Mouse (Mus musculus) layer of hippocampus, postnatal 14 days (tissue): ENCODE results near the gene Rnf166. TPM values are rescaled to one million over a fixed set of nuclear protein-coding genes. Genes with fewer than 3 reads are reported as not detected.
A peak's percentile ranks its signal among the peaks of the same experiment; 100 is the strongest.

Experiments used
- DNase-seq, 2 experiments: peaks; one replicate each; pipeline ENCODE4 v3.0.0; 2021 to 2022; ENCODE audit warnings: low spot score in 2 of 2, mixed read lengths in 1 of 2
- long read RNA-seq, 2 experiments: library from polyadenylated mRNA; stranded (forward); transcript quantifications; one replicate each; pipeline ENCODE4 v2.0.0; 2021
- total RNA-seq, 2 experiments: library from RNA; stranded (reverse); gene quantifications; 2 replicates each; pipeline ENCODE4 v1.2.3; 2021

The Rnf166 gene
- total RNA-seq, result 10 to 100 TPM; 20.0 to 23.3 TPM
- long read RNA-seq, experiment 1, transcript Rnf166-201 (6 exons, 1,783 nt), result major isoform, 11 of 18 reads
- long read RNA-seq, experiment 1, partial matches to known transcripts, result 3 of 18 reads
- long read RNA-seq, experiment 1, other reads (novel, unspliced or antisense), result 4 of 18 reads
- long read RNA-seq, experiment 2, transcript Rnf166-201 (6 exons, 1,783 nt), result major isoform, 19 of 32 reads
- long read RNA-seq, experiment 2, partial matches to known transcripts, result 8 of 32 reads
- long read RNA-seq, experiment 2, other reads (novel, unspliced or antisense), result 4 of 32 reads

DNA sequence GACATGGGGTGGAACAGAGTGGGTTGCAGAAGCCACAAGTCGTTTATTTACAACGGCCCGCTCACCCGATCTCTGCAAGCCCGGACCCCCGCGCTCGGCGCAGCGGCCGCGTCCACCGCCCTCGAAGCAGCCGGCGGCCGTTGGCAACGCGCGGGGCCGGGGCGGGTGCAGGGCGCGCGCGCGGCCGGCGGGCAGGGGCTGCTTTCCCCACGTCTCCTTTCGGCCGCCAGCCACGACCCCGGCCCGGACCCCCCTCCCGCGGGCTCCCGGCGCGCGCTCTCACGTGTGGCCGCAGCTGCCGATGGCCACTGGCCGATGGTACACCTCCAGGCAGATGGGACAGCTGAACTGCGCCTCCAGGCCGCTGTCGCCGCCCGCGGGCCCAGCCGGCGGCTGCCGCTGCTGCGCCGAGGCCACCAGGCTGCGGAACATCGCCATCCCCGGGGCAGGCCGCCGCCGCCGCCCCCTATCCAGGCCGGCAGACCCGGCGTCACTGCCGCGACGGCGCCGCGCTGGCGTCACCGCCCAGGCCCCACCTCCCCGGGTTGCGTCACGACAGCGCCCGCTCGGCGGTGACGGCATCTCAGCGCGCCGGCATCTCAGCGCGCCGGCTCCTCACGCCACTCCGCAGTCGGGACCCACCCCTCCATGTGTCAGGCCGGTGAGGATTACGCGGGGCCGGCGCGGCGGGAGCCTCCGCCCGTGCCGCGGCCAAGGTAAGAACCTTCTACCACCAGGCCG, at the start of gene Rnf166, which contains the start of gene Ctu2:
Gene Rnf166 (minus strand): TSS at position 485 of the 741 bp plus-strand sequence.
Gene Ctu2 (plus strand): TSS at position 564 of the 741 bp plus-strand sequence.
- peak; percentile 92 to 95 for DNase-seq

GRCm38 (mm10) chr8:122525004-122525403, 49.1 kb upstream of the Rnf166 start:
- no peak for DNase-seq

GRCm38 (mm10) chr8:122524506-122524905, 48.6 kb upstream of the Rnf166 start:
- DNase-seq, result no peak

- peak; percentile 26 to 29 for DNase-seq
These were observed 47.9 kb upstream of the Rnf166 start for GRCm38 (mm10) chr8:122523652-122524360.

- no peak for DNase-seq
These were observed 47.2 kb upstream of the Rnf166 start for GRCm38 (mm10) chr8:122522796-122523651.

GRCm38 (mm10) chr8:122520611-122521010, 44.7 kb upstream of the Rnf166 start:
- no peak for DNase-seq

DNA sequence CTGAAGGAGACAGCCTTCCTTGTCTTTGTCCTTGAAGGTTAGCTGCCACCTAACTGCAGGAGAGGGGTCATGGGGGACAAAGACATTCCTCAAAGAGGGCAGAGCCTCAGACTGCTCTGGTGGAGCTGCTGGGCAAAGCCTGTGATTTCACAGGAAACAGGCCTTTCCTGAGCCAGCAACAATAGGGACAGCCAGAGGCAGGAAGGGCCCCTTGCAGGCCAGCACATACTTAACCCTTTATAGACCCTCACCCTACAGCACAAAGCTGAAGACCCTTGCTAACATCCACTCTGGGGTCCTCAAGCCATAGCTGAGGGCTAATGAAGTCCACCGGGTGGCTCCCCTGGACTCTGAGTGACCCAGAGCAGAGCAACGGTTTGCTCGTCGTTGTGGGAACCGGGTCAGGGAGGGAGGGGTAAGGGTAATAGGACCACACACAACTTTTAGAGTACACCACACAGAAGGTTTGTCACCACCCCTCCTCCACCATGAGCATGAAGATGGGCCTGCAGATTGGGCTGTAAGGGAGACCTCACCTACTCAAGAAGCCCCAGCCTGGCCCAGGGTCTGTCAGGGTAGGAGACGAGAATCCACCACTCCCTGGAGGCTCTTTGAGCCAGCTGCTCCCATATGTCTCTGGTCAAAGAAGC, 41.8 kb upstream of the Rnf166 start:
- DNase-seq, result no peak

DNA sequence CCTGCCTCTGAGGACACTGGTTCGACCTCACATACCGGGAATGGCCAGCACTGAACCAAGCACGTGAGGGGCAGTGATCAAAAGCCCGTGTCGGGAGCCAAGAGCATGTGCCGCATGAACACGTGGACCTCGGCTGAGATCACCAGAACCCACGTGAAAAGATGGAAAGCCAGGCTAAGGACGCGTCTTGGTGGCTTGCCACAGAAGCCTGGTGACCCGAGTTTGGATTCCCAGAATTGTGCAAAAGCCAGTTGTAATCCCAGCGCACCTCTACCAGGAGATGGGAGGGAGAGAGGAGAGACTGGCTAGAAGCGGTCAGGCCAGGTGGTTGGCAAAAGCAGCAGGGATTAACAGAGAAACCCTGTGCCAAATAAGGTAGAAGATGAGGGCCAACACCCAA, 39.8 kb upstream of the Rnf166 start:
- DNase-seq, result no peak

DNA sequence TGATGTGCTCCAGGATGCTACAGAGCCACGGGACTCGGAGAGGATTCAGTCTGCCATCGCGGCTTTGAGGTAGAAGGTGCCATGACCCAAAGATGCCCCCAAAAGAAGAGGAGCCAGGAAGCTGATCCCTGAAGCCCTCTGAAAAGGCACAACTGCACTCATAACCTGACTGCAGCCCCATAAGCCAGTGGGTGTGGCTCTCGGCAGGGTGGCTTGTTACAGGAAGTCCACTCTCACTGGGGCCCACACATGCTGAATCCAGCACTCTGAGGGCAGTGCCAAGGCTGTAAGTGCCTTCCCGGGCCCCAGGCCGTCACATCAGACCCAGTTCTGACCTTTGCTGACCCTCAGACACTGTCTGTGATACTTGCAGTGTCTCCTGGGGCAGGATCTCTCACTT, 36.5 kb upstream of the Rnf166 start:
- DNase-seq, result no peak

GRCm38 (mm10) chr8:122511552-122511951, 35.7 kb upstream of the Rnf166 start:
- no peak for DNase-seq

GRCm38 (mm10) chr8:122500856-122501255, 25.0 kb upstream of the Rnf166 start:
- DNase-seq, result peak; percentile 75 to 80

DNA sequence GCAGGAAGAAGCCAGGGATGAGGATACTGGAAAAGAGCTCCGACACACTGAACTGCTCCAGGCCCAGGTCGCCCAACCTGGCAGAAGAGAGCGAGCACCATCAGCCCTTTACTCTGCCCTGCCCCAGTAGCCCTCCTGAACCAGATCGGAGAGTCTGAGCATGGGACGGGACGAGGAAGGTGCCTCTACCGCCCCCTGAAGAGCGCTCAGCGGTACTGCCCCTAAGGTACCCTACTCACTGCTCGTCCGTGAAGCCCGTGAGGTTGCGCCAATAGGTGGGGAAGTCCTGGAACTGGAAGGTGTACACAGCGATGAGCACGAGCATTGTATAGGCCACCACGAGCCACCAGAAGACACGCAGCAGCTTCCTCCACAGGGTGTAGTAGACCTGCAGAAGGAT, 22.0 kb upstream of the Rnf166 start:
- no peak for DNase-seq

DNA sequence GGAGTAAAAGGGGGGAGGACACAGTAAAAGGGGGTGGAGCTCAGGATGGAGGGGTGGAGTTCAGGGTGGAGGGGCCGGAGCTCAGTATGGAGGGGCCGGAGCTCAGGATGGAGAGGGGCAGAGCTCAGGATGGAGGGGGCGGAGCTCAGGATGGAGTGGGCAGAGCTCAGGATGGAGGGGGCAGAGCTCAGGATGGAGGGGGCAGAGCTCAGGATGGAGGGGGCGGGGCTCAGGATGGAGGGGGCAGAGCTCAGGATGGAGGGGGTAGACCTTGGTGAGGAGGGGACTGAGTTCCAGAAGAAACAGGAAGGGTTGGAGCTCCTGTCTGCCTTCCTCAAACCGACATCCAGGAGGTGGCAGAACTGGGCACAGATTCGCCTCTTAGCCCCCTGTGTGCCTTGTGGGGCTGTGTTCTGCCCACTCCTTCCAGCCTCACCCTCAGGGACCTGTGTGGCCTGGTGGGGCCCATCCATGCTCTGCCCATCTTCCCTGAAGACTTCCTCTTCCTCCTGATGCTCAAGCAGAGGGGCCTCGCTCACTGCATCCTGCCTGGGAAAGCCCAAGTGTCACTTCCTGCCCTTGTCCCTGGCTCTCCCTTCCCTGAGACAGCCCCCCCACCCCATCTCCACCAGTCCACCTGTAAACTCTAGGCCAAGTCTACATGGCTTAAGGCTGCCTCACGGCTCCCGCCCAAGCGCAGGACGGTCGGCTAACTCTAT, 21.3 kb upstream of the Rnf166 start:
- no peak for DNase-seq

- peak; percentile 47 to 73 for DNase-seq
These were observed 12.5 kb upstream of the Rnf166 start for GRCm38 (mm10) chr8:122488387-122488786.

- no peak for DNase-seq
These were observed 9.0 kb upstream of the Rnf166 start for GRCm38 (mm10) chr8:122484831-122485230.

DNA sequence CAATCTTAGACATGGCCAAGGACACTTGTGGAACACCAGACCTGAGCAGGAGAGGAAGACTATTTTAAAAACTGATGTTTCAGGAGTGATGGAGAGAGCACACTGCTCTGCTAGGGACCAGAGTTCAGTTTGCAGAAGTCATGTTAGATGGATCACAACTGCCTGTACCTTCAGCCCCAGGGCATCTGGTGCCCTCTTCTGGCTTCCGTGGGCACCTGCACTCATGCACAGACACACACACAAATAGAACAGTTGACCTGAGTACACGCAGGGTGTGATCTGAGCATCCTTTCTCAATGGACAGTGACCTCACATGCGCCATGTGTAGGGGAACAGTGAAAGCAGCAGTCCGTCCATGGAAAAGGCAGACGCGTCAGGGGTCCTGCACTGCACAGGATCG, 8.0 kb upstream of the Rnf166 start:
- no peak for DNase-seq

- DNase-seq, result no peak
These were observed 6.6 kb upstream of the Rnf166 start for GRCm38 (mm10) chr8:122482448-122482847.

DNA sequence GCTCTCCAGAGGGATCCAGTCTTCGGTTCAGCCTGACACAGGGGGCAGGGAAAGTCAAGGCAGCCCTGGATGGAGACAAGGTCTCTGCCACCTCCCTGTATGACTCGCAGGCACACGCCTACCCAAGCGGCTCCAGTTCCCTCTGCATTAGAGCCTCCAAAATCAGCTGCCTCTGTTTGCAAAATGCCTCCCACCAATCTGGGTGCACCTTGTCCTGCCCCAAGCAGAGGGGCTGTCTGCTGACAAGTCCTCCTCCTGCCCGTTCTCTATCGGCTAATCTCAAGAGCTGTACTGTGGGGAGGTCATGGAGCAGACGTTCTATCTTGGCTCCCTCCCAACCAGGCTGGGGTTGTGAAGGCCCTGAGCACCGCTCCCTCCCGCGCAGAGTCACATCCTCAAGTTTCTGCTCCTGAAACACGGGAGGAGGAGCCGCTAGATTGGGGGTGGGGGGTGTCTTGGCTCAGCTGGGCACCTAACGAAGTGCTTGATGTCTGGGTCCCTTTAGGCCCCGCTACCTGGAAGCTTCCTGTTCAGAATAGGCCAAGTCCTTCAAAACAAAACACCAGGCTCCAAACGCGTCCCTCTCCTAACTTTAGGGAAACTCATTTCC, 808 bp downstream of the Rnf166 start:
- DNase-seq, result peak in 1 of 2 experiments; percentile 22

DNA sequence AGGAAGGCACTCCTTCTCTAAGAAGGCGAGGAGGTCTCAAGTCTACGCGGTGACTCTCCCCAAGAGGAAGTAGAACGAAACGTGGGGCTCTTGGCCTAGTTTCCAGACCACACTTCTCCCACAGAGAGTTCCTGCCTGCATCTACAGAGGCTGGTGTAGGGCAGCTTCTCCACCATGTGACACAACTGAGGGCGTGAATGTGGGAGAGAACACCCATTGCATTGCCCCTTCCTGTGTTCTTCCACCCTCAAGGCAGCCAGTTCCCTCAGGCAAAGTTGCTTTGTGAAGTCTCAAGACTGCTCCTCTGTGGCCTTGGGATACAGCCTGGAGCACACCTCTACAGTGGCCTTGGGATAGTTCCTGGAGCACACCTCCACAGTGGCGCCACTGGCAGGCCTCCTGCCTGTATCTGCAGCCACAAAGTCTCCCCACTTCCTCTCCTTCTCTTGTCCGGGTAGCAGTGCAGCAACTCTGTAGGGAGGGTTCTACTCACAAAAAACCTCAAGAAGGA, 1.9 kb downstream of the Rnf166 start:
- DNase-seq, result no peak
